Mouse (Mus musculus) spleen, embryonic (tissue): Measurements from ENCODE around the gene Mapk1.
"Not testable (repeated sequence)": the region's sequence is repeated elsewhere in the genome, so short reads cannot be mapped to it uniquely, and the experiment has no call there.

Source experiments
- CTCF ChIA-PET: fragments of 350-600 bp; sonication (Branson Sonifier 250); formaldehyde crosslinking; loops from one replicate; lab custom pipeline; 2022; lab: Charles Lee

Mapk1 gene

GRCm38 (mm10) chr16:16983131-16983533 is at the start of gene Mapk1:
Gene Mapk1, plus strand, starts transcription at chr16:16983382.
- CTCF ChIA-PET, result no interaction called here

GRCm38 (mm10) chr16:16939543-16939942 is 43.6 kb upstream of the Mapk1 start:
- CTCF ChIA-PET, result interaction anchor here (0.6 kb wide), 1 partner anchor 16 kb away, joined by 7 read pairs; no protein-coding TSS in a partner anchor

GRCm38 (mm10) chr16:16941078-16941477 is 42.1 kb upstream of the Mapk1 start:
- CTCF ChIA-PET, result no interaction called here

GRCm38 (mm10) chr16:16958575-16958974 is 24.6 kb upstream of the Mapk1 start:
- CTCF ChIA-PET, result no interaction called here

GRCm38 (mm10) chr16:16959907-16960306 is 23.3 kb upstream of the Mapk1 start:
- CTCF ChIA-PET, result no interaction called here

GRCm38 (mm10) chr16:16965149-16965548 is 18.0 kb upstream of the Mapk1 start:
- CTCF ChIA-PET, result no interaction called here

- CTCF ChIA-PET, result no interaction called here
Measured at GRCm38 (mm10) chr16:16966290-16966689, 16.9 kb upstream of the Mapk1 start.

GRCm38 (mm10) chr16:16978061-16978460 is 5.1 kb upstream of the Mapk1 start:
- CTCF ChIA-PET, result no interaction called here

GRCm38 (mm10) chr16:16978765-16979164 is 4.4 kb upstream of the Mapk1 start:
- CTCF ChIA-PET, result no interaction called here

- CTCF ChIA-PET, result no interaction called here
Measured at GRCm38 (mm10) chr16:16982636-16983035, 546 bp upstream of the Mapk1 start.

GRCm38 (mm10) chr16:16983534-16984422 is 596 bp downstream of the Mapk1 start:
- CTCF ChIA-PET, result no interaction called here

GRCm38 (mm10) chr16:16984423-16984941 is 1.3 kb downstream of the Mapk1 start:
- CTCF ChIA-PET, result no interaction called here

GRCm38 (mm10) chr16:16987248-16987647 is 4.1 kb downstream of the Mapk1 start:
- CTCF ChIA-PET, result no interaction called here

GRCm38 (mm10) chr16:16988842-16989241 is 5.7 kb downstream of the Mapk1 start:
- CTCF ChIA-PET, result interaction anchor here (0.5 to 1.0 kb wide), 2 partner anchors 8 to 14 kb away, joined by 3 to 4 read pairs; no protein-coding TSS in a partner anchor

GRCm38 (mm10) chr16:16990021-16990420 is 6.8 kb downstream of the Mapk1 start:
- CTCF ChIA-PET, result no interaction called here

GRCm38 (mm10) chr16:16994426-16995052 is 11.4 kb downstream of the Mapk1 start:
- CTCF ChIA-PET, result no interaction called here

- CTCF ChIA-PET, result not testable (repeated sequence)
Measured at GRCm38 (mm10) chr16:16996121-16996729, 13.0 kb downstream of the Mapk1 start.

GRCm38 (mm10) chr16:17001109-17001508 is 17.9 kb downstream of the Mapk1 start:
- CTCF ChIA-PET, result no interaction called here

GRCm38 (mm10) chr16:17007070-17007469 is 23.9 kb downstream of the Mapk1 start:
- CTCF ChIA-PET, result no interaction called here

- CTCF ChIA-PET, result no interaction called here
Measured at GRCm38 (mm10) chr16:17010036-17010435, 26.9 kb downstream of the Mapk1 start.

- CTCF ChIA-PET, result interaction anchor here (0.6 to 0.7 kb wide), 2 partner anchors 11 to 1360 kb away, joined by 3 to 8 read pairs; no protein-coding TSS in a partner anchor
Measured at GRCm38 (mm10) chr16:17012583-17012982, 29.4 kb downstream of the Mapk1 start.
